Mouse (Mus musculus): ENCODE results near the gene Mylk4. TPM values are rescaled to one million over a fixed set of nuclear protein-coding genes. Genes with fewer than 3 reads are reported as not detected.
A peak's percentile ranks its signal among the peaks of the same experiment; 100 is the strongest.

Gene Mylk4
- polyA plus RNA-seq, 1 experiment from 2014 or later = 1.1 TPM

DNA sequence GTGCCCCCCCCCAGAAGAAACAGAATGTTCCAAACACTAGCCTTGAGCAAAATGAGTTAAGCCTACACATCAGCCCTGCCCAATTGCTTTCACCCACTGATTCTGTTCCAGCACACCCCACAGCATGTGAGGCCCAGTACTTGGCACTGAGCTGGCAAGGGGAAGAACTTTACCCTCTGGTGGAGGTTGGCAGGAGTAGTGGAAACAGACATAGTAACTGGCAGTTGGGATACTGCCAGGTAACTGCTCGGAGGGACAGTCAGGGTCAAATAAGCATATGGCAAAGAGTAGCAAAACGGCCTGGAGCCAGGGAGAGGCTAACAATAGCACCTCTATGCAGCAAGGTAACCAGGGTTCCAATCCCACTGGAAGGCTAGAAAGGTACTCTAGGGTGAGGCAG is 10.9 kb upstream of the Mylk4 start:
- peak overlapping the region; percentile 18; the same call in 1 of the 2 replicates for H3K27ac ChIP-seq
- no peaks in the 10 kb centered on the region for H3K27me3 ChIP-seq
- H3K36me3 ChIP-seq = no peaks in the 10 kb centered on the region
- H3K9me3 ChIP-seq (replicated peaks) = no peaks in the 10 kb centered on the region
- no peak overlapping the region for H3K4me2 ChIP-seq
- peaks cover 6% of the 10 kb centered on the region; the same call in 1 of the 2 replicates for H3K4me1 ChIP-seq (replicated peaks)
- no peak overlapping the region for H3K4me3 ChIP-seq
- H3K9ac ChIP-seq = no peak overlapping the region
- 26% methylated on average over 2 of the region's 2 CpGs for WGBS
- ATAC-seq (replicated peaks; ENCODE audit: insufficient number of reproducible peaks, insufficient read depth, low FRiP score, low read depth) = peak; percentile 70

DNA sequence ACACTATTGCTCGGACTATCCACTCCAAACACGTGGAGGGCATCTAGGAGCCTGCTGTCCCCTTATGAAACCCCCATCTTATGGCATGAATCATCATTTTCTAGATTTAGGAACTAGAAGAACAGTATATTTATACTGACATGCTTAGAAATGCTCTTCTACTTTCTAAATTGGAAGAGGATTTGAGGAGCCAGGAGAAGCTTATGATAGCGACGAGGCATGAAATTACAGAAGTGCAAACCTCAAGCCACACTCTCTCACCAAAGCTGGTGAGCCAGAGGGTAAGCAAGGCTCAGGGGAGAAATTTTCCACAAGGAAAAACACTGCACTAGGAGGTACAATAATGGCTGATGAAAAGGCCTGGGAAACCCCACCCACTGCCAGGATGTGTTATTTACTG is 6.0 kb upstream of the Mylk4 start:
- WGBS = 80% methylated on average over 4 of the region's 4 CpGs

DNA sequence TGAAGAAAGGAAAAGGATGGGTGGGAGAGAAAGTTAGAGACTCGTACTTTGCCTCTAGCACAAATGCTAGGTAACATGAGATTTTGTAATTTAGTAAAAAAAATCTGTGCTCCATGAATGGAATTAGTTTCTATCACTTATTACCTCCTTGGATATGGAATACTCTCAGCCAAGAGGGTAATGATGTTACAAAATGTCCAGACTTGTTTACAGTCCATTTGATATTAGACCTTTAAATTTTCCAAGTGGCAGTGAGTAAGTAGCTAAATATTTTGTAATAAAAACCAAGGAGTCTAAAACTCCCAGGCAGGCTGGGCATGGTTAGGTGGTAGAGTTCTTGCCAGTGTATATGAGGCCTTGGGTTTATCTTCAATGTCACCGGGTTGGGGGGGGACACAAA is 3.8 kb upstream of the Mylk4 start:
- H3K9me3 ChIP-seq (replicated peaks) = no peaks in the 10 kb centered on the region
- H3K4me1 ChIP-seq (replicated peaks) = no peaks in the 10 kb centered on the region
- H3K4me2 ChIP-seq = no peak overlapping the region
- no peak overlapping the region for H3K4me3 ChIP-seq
- WGBS = 60% methylated on average over 2 of the region's 2 CpGs
- H3K27me3 ChIP-seq = no peaks in the 10 kb centered on the region
- no peak overlapping the region for H3K9ac ChIP-seq
- no peaks in the 10 kb centered on the region for H3K36me3 ChIP-seq
- no peak overlapping the region for H3K27ac ChIP-seq
- ATAC-seq (replicated peaks; ENCODE audit: insufficient number of reproducible peaks, insufficient read depth, low FRiP score, low read depth) = no peak

More for the DNA sequence above, 6.0 kb upstream of the Mylk4 start:
- Histone ChIP-seq H3K9me3 (replicated peaks) (no peaks in the 10 kb centered on the region), H3K4me1 (replicated peaks) (peaks cover 4% of the 10 kb centered on the region; the same call in 1 of the 2 replicates), H3K4me2 (no peak overlapping the region), H3K27me3 (no peaks in the 10 kb centered on the region), H3K27ac (no peak overlapping the region), H3K9ac (no peak overlapping the region), H3K4me3 (no peak overlapping the region), H3K36me3 (no peaks in the 10 kb centered on the region)
- ATAC-seq (replicated peaks; ENCODE audit: insufficient number of reproducible peaks, insufficient read depth, low FRiP score, low read depth) = no peak

DNA sequence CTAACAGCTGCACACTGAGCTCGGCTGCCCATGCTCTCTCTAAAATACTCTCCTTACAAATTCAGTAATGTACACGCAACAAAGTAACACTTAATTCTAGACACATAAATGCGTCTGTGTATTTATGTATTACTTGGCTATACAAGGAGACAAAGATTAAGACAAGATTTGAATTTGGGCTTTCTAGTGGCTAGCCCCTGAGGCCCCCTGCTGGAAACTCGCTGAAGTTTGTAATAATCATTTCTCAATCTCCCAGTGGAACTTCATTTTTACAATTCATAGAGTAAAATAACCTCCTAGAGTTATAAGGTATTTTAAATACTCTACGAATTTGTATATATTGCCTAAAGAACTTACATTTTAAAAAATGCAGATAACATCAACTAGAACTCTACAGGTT is 699 bp downstream of the Mylk4 start:
- H3K4me1 ChIP-seq (replicated peaks) = no peaks in the 10 kb centered on the region
- H3K9ac ChIP-seq = no peak overlapping the region
- H3K36me3 ChIP-seq = no peaks in the 10 kb centered on the region
- H3K4me2 ChIP-seq = no peak overlapping the region
- no peaks in the 10 kb centered on the region for H3K27me3 ChIP-seq
- no peak overlapping the region for H3K4me3 ChIP-seq
- no peak for ATAC-seq (replicated peaks; ENCODE audit: insufficient number of reproducible peaks, insufficient read depth, low FRiP score, low read depth)
- no peak overlapping the region for H3K27ac ChIP-seq
- no peaks in the 10 kb centered on the region for H3K9me3 ChIP-seq (replicated peaks)
- 54% methylated on average over 5 of the region's 5 CpGs for WGBS

DNA sequence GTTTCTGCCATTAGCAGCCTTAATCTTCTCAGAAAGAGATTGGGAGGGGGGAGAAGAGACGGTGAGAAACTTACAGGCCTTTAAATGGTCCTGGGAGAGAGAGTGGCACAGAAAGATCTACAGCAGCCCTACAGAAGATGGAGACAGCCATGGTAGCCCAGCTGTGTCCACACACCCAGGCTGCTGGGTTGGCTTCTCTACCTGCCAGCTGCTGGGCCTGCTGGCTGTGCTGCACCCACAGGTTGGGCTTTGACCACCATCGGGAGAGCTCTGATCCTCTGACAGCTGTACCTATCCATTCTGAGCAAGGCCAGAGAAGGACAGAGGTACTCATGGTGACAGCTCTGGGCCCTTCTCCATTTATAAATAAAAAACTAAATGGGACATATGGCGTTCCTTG is 4.9 kb downstream of the Mylk4 start:
- no peak overlapping the region for H3K27ac ChIP-seq

DNA sequence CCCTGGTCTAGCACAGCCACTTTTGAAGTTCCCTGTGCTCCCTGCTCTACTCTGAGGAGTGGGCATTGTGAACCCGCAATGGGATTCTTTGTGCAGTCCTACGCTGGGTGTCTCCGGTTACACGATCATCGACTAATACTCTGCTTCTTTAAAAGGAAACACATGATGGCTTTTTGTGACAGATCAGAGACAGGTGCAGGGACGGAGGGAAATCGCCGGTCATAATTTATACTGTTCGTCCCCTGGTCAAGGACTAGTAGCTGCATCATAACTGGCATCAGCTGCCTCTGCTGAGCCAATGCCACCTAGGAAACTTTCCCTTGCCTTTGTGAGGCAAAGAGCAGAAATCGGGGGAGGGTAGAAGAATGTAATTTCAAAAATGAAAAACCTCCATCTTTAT is 7.4 kb downstream of the Mylk4 start:
- 73% methylated on average over 10 of the region's 10 CpGs for WGBS
- Histone ChIP-seq H3K4me2 (no peak overlapping the region), H3K4me3 (no peak overlapping the region), H3K9ac (no peak overlapping the region), H3K36me3 (no peaks in the 10 kb centered on the region), H3K27me3 (no peaks in the 10 kb centered on the region), H3K27ac (peak overlapping the region; percentile 57), H3K9me3 (replicated peaks) (no peaks in the 10 kb centered on the region), H3K4me1 (replicated peaks) (peaks cover 15% of the 10 kb centered on the region)
- 0 out of 2 replicates have a peak, but pooled peaks have one; percentile 18 for ATAC-seq (replicated peaks; ENCODE audit: insufficient number of reproducible peaks, insufficient read depth, low FRiP score, low read depth)

More for the DNA sequence above, 4.9 kb downstream of the Mylk4 start:
- Histone ChIP-seq H3K9me3 (replicated peaks) (no peaks in the 10 kb centered on the region), H3K27me3 (no peaks in the 10 kb centered on the region), H3K9ac (no peak overlapping the region), H3K36me3 (no peaks in the 10 kb centered on the region), H3K4me1 (replicated peaks) (peaks cover 15% of the 10 kb centered on the region), H3K4me3 (no peak overlapping the region), H3K4me2 (no peak overlapping the region)
- WGBS = 59% methylated on average over 3 of the region's 3 CpGs
- no peak for ATAC-seq (replicated peaks; ENCODE audit: insufficient number of reproducible peaks, insufficient read depth, low FRiP score, low read depth)

DNA sequence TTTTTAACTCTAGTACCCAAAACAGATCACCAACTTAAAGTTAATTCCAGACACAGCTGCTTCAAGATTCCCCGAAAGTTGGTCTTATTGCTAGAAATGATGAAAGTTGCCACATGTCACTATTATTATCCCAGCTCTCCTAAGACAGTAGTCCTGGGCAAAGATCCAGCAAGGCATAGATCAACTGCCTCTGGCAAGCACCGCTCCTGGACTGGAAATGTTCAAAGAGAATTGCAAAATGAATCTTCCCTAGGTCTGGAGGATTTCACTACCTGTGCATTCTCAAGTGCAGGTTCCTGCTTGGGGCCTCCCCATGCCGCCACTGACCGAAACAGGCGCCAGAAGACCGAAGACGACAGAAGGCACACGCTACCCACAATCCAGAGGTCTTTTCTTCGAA is 7.9 kb downstream of the Mylk4 start:
- 83% methylated on average over 9 of the region's 9 CpGs for WGBS

DNA sequence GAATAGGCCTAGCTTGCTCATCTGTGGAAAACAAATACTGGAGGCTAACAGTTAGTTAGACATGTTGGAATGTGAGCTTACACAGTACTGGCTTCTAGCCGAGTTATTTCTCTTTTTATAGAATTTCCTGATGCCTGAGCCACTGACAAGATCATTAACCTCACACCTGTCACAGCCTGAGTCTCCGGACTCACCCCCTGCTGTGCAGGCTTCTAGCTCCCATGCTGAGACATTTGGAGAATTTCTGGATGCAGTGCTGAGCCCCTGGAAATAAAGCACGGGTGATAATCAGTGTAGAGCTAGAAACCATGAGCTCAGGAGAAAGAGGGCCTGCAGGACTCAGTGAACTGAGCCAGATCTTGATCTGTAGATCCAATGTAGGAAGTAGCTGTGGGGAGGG is 13.8 kb downstream of the Mylk4 start:
- no peak overlapping the region for H3K4me3 ChIP-seq
- no peak overlapping the region for H3K9ac ChIP-seq
- ATAC-seq (replicated peaks; ENCODE audit: insufficient number of reproducible peaks, insufficient read depth, low FRiP score, low read depth) = 0 out of 2 replicates have a peak, but pooled peaks have one; percentile 73
- H3K27me3 ChIP-seq = no peaks in the 10 kb centered on the region
- H3K27ac ChIP-seq = peak overlapping the region; percentile 79
- H3K4me1 ChIP-seq (replicated peaks) = peaks cover 14% of the 10 kb centered on the region
- no peaks in the 10 kb centered on the region for H3K9me3 ChIP-seq (replicated peaks)
- no peaks in the 10 kb centered on the region for H3K36me3 ChIP-seq
- 13% methylated on average over 3 of the region's 3 CpGs for WGBS
- H3K4me2 ChIP-seq = no peak overlapping the region

More for the DNA sequence above, 7.9 kb downstream of the Mylk4 start:
- no peak overlapping the region for H3K4me3 ChIP-seq
- no peak overlapping the region for H3K9ac ChIP-seq
- 0 out of 2 replicates have a peak overlapping the region, but pooled peaks have one; percentile 2 for H3K4me2 ChIP-seq
- H3K9me3 ChIP-seq (replicated peaks) = no peaks in the 10 kb centered on the region
- no peak for ATAC-seq (replicated peaks; ENCODE audit: insufficient number of reproducible peaks, insufficient read depth, low FRiP score, low read depth)
- H3K27me3 ChIP-seq = no peaks in the 10 kb centered on the region
- H3K36me3 ChIP-seq = no peaks in the 10 kb centered on the region
- H3K27ac ChIP-seq = peak overlapping the region; percentile 57
- peaks cover 15% of the 10 kb centered on the region for H3K4me1 ChIP-seq (replicated peaks)

DNA sequence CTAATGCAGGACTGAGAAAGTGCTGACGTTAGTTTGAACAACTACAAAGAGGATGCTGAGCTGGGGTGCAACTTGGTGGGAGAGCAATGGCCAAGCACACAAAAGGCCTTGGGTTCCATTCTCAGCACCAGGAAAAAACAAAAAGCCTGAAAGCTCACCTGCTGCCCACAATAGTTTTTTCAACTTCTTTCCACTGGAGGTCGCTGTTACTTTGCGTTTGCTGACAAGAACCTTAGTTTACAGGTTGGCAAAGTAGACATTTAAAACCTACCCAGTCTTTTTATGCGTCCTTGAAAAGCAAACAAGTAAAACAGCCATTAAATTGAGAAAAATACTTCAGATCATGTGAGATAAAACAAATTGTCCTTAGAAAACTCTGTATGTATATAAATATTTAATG is 15.7 kb downstream of the Mylk4 start:
- Histone ChIP-seq H3K4me2 (no peak overlapping the region), H3K4me1 (replicated peaks) (peaks cover 22% of the 10 kb centered on the region), H3K27me3 (no peaks in the 10 kb centered on the region), H3K36me3 (no peaks in the 10 kb centered on the region), H3K9me3 (replicated peaks) (no peaks in the 10 kb centered on the region), H3K4me3 (no peak overlapping the region), H3K9ac (no peak overlapping the region), H3K27ac (no peak overlapping the region)
- WGBS = 13% methylated on average over 4 of the region's 4 CpGs
- ATAC-seq (replicated peaks; ENCODE audit: insufficient number of reproducible peaks, insufficient read depth, low FRiP score, low read depth) = no peak

DNA sequence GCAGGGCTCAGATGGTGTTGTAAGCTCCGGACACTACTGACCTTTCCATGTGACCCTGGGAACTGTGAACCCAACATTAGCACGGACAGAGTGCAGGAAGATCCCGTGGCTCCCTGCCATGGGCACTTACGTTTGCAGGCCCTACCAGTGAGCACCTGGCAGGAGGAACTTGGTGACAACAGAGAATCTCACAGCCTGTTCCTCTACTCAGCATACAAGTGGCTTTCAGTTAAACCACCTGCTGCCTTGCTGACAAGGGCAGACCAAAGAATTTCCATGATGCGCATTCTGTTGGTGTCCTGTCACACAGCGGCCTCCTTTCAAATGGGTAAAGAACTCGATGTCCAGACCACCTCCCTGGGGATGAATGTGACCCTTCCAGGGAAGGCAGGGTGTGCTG is 19.3 kb downstream of the Mylk4 start:
- H3K9ac ChIP-seq = no peak overlapping the region
- H3K9me3 ChIP-seq (replicated peaks) = no peaks in the 10 kb centered on the region
- H3K27ac ChIP-seq = peak overlapping the region; percentile 31; the same call in 1 of the 2 replicates
- no peaks in the 10 kb centered on the region for H3K36me3 ChIP-seq
- 15% methylated on average over 7 of the region's 7 CpGs for WGBS
- peaks cover 16% of the 10 kb centered on the region for H3K4me1 ChIP-seq (replicated peaks)
- ATAC-seq (replicated peaks; ENCODE audit: insufficient number of reproducible peaks, insufficient read depth, low FRiP score, low read depth) = peak; percentile 83
- no peaks in the 10 kb centered on the region for H3K27me3 ChIP-seq
- no peak overlapping the region for H3K4me2 ChIP-seq
- H3K4me3 ChIP-seq = no peak overlapping the region

DNA sequence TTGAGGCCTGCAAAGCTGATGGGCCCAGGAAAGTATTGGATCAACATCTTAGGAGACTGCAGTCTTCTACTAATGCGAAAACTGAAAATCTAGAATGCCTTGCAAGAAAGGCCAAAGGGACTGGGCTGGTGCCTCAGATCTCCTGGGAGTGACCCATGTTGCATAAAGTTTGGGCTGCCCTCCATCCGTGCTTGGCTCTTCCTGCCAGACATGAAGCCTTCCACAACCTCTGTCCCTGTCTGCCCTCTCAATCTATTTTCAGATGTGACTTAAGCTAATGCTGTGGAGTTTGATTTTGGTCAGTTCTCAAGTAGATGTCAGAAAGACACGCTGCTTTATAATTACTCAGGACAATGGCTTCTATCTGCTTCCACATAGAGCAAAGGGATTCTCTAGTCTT is 20.6 kb downstream of the Mylk4 start:
- Histone ChIP-seq H3K4me3 (no peak overlapping the region), H3K9me3 (replicated peaks) (no peaks in the 10 kb centered on the region), H3K9ac (no peak overlapping the region), H3K27me3 (no peaks in the 10 kb centered on the region), H3K27ac (no peak overlapping the region), H3K36me3 (no peaks in the 10 kb centered on the region), H3K4me2 (no peak overlapping the region), H3K4me1 (replicated peaks) (peaks cover 14% of the 10 kb centered on the region)
- ATAC-seq (replicated peaks; ENCODE audit: insufficient number of reproducible peaks, insufficient read depth, low FRiP score, low read depth) = no peak
- WGBS = 55% methylated on average over 3 of the region's 3 CpGs

DNA sequence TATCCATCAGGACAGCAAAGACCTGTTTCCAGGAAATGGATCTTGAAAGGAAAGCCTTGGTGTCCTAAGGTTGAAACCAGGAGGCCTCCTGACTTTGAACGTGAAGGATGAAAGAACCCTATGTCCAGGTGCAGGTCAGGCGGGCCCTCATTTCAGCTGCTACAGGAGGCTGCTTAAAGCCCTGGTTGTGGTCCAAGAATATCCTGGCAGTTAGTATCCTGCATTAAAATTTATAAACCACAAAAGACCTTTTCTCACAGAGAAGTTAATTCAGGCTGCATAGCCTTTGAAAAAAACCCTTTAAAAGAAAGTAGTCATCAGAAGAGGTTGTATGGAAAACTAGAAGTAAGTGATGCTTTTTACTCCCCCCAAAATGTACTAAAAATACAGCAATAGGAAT is 23.0 kb downstream of the Mylk4 start:
- no peak for ATAC-seq (replicated peaks; ENCODE audit: insufficient number of reproducible peaks, insufficient read depth, low FRiP score, low read depth)
- Histone ChIP-seq H3K27me3 (no peaks in the 10 kb centered on the region), H3K9ac (no peak overlapping the region), H3K4me1 (replicated peaks) (peaks cover 14% of the 10 kb centered on the region), H3K27ac (no peak overlapping the region), H3K36me3 (no peaks in the 10 kb centered on the region), H3K4me2 (no peak overlapping the region), H3K9me3 (replicated peaks) (no peaks in the 10 kb centered on the region), H3K4me3 (no peak overlapping the region)
- 80% methylated on average over 2 of the region's 2 CpGs for WGBS

Data from heart, embryonic 15.5 days (tissue).